Mouse (Mus musculus) intestine, postnatal 0 days (tissue): ENCODE results near the gene Tacc3. TPM values are rescaled to one million over a fixed set of nuclear protein-coding genes. Genes with fewer than 3 reads are reported as not detected.

Experiments used
- ATAC-seq: fragments of 200-750 bp; cut with Nextera tagmentation; 2 replicates; pipeline ENCODE4 v1.8.0; 2017; ENCODE audit warnings: mild to moderate bottlenecking, moderate TSS enrichment, moderate library complexity
- H3K27ac ChIP-seq: fragments of 300-500 bp; sonication (generic); 2 replicates; pipeline ENCODE4 v1.5.1; 2014; ENCODE audit warnings: mild to moderate bottlenecking, low read depth, low read length, moderate library complexity
- H3K27me3 ChIP-seq: fragments of 300-500 bp; sonication (generic); replicated peaks from 2 replicates; pipeline ENCODE4 v1.6.1; 2014; ENCODE audit warnings: low read length, mixed read lengths; ENCODE audit not compliant: control insufficient read depth, insufficient read depth
- H3K36me3 ChIP-seq: fragments of 300-500 bp; sonication (generic); 2 replicates; pipeline ENCODE4 v1.6.1; 2014; ENCODE audit warnings: mild to moderate bottlenecking, moderate library complexity; ENCODE audit not compliant: control insufficient read depth, insufficient read depth
- H3K4me1 ChIP-seq: fragments of 300-500 bp; sonication (generic); replicated peaks from 2 replicates; pipeline ENCODE4 v1.6.1; 2014; ENCODE audit warnings: antibody characterized with exemption, low read length, mixed read lengths; ENCODE audit not compliant: control insufficient read depth, insufficient read depth
- H3K4me2 ChIP-seq: fragments of 300-500 bp; sonication (generic); replicated peaks from 2 replicates; pipeline ENCODE4 v1.6.1; 2014; ENCODE audit warnings: low read depth, mild to moderate bottlenecking, moderate library complexity
- H3K4me3 ChIP-seq: fragments of 300-500 bp; sonication (generic); 2 replicates; pipeline ENCODE4 v1.5.1; 2014; ENCODE audit warnings: low read depth, low read length
- H3K9ac ChIP-seq: fragments of 300-500 bp; sonication (generic); 2 replicates; pipeline ENCODE4 v1.6.1; 2014; ENCODE audit warnings: mild to moderate bottlenecking, low read depth, low read length
- H3K9me3 ChIP-seq: fragments of 300-500 bp; sonication (generic); 2 replicates; pipeline ENCODE4 v1.6.1; 2016; ENCODE audit warnings: mixed run types; ENCODE audit not compliant: control insufficient read depth
- CTCF ChIP-seq: sonication (generic); IDR thresholded peaks from 2 replicates; pipeline ENCODE4 v1.5.1; 2016; ENCODE audit warnings: low read depth, mild to moderate bottlenecking, control low read depth, antibody characterized with exemption, moderate library complexity
- WGBS: fragments of 180-500 bp; shearing (Covaris S2); extraction: QIAGEN DNeasy Blood & Tissue Kit; methylation state at CpG from one replicate; pipeline ENCODE4 v1.1.7; 2014; 5-methylcytosine and 5-hydroxymethylcytosine counted together
- polyA plus RNA-seq: library from polyadenylated mRNA; unstranded; fragments of >200 nt; fragmentation: Nextera tagmentation; extraction: Ambion mirVana; gene quantifications from 2 replicates; pipeline ENCODE4 v1.2.1, GENCODE M21; 2015

The Tacc3 gene
- polyA plus RNA-seq, 1 experiment from 2014 or later: 39.3 TPM

DNA sequence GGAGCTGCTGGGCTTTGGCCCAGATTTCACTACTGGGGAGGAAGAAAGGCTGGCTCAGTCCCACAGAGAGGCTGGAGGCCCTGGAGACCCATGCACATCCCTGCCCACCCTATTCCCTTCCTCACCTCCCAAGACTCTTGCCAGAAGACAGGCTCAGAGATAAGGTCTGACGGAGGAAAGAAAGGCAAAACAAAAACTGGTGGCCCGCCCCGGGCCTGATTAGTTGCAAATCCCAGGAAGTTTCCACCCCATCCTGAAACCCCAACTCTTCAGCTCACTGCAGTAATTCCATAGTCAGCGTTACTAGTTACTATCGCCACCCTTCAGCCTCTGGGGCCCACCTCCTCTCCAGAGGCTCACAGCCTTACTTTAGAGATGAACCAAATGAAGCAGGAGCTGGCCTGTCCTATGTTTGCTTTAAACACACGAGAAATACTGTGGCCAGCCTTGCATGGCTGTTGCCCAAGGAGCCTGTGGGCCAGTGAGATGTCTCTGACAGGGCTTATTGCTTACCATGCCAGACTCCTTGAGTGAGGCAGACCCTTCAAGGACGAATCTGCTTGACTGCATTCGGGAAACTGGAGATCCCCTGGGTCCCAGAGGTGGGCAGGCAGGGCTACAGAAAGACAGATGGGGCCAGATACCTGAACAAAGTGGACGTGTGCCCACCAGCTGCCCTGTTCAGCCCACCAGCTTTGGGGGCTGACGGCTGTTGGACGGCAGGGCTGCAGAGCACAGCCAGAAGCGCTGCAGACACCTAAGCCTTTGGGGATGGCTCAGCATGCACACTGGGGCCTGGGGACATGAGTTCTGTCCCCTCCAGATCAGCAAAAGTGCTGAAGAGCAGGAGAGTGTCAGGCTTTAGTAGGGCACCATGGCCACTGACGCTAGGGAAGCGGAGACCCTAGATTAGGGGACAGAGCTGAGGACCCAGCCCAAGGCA is 30.6 kb downstream of the Tacc3 start:
- H3K4me3 ChIP-seq: no peak overlapping the region
- H3K4me1 ChIP-seq: 0 out of 2 replicates have a peak, but pooled peaks cover 4% of the 10 kb centered on the region
- no peak overlapping the region for H3K9ac ChIP-seq
- H3K27ac ChIP-seq: no peak overlapping the region
- no peaks in the 10 kb centered on the region for H3K9me3 ChIP-seq
- TF ChIP-seq CTCF: no peak
- no peaks in the 10 kb centered on the region for H3K36me3 ChIP-seq
- no peak overlapping the region for H3K4me2 ChIP-seq
- ATAC-seq: no peak
- 71% methylated on average over 14 of the region's 14 CpGs for WGBS
- 0 out of 2 replicates have a peak, but pooled peaks cover 5% of the 10 kb centered on the region for H3K27me3 ChIP-seq

- Histone ChIP-seq H3K4me1 (0 out of 2 replicates have a peak, but pooled peaks cover 4% of the 10 kb centered on the region), H3K9ac (no peak overlapping the region), H3K9me3 (no peaks in the 10 kb centered on the region), H3K27me3 (0 out of 2 replicates have a peak, but pooled peaks cover 7% of the 10 kb centered on the region), H3K4me3 (no peak overlapping the region), H3K36me3 (no peaks in the 10 kb centered on the region), H3K27ac (no peak overlapping the region), H3K4me2 (no peak overlapping the region)
- ATAC-seq: no peak
- no peak for TF ChIP-seq CTCF
- 69% methylated on average over 20 of the region's 20 CpGs for WGBS
Observed at GRCm38 (mm10) chr5:33689221-33689844, 31.4 kb downstream of the Tacc3 start.

GRCm38 (mm10) chr5:33689852-33690645 is 32.1 kb downstream of the Tacc3 start:
- ATAC-seq: no peak
- Histone ChIP-seq H3K4me2 (no peak overlapping the region), H3K27me3 (0 out of 2 replicates have a peak, but pooled peaks cover 9% of the 10 kb centered on the region), H3K9me3 (no peaks in the 10 kb centered on the region), H3K36me3 (no peaks in the 10 kb centered on the region), H3K4me3 (no peak overlapping the region), H3K9ac (no peak overlapping the region), H3K4me1 (0 out of 2 replicates have a peak, but pooled peaks cover 4% of the 10 kb centered on the region), H3K27ac (no peak overlapping the region)
- TF ChIP-seq CTCF: no peak
- 76% methylated on average over 11 of the region's 11 CpGs for WGBS

DNA sequence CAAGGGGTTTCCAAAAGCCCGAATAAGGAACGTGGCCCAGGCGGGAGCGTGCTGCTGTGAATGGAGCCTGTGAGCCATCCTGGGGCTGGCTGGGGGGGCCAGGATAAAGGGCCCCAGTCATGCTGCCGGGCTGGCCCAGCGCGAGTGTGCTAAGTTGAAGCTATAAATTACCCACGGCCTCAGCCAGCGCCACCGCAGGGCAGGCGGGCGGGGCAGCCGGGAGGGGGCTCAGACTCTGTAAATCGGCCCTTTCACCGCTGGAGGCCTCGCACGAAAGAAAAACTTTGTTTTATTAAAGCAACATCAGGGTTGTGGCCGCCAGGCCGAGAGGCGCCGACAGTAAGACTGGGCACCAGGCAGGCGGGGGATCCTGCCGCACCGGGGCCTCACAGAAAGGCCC is 34.5 kb downstream of the Tacc3 start:
- Histone ChIP-seq H3K4me3 (no peak overlapping the region), H3K9me3 (no peaks in the 10 kb centered on the region), H3K4me1 (0 out of 2 replicates have a peak, but pooled peaks cover 4% of the 10 kb centered on the region), H3K27ac (peak overlapping the region; percentile 46), H3K36me3 (no peaks in the 10 kb centered on the region), H3K27me3 (peaks cover 9% of the 10 kb centered on the region; the same call in 1 of the 2 replicates), H3K4me2 (peak overlapping the region; percentile 55), H3K9ac (peak overlapping the region; percentile 17; the same call in 1 of the 2 replicates)
- peak; percentile 23; the same call in 1 of the 2 replicates for TF ChIP-seq CTCF
- ATAC-seq: peak; percentile 36
- 11% methylated on average over 24 of the region's 24 CpGs for WGBS

DNA sequence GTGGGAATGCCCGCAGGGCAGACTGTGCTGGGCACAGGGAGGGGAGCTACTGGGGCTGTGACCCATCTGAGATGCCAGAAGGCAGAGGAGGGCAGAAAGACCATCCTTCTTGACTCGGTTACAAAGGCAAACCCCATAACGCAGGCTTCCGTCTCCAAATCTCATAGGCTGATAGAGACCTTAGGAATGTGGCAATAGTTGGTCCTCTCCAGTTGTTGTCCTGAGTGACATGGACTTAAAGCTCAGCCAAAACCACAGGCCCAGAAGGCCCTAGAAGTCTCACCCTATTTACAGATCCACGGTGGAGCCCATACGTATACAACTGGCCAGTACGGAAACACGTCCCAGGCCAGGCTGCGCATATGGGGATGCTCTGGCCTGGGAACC is 36.5 kb downstream of the Tacc3 start:
- Histone ChIP-seq H3K4me3 (no peak overlapping the region), H3K36me3 (no peaks in the 10 kb centered on the region), H3K27me3 (peaks cover 9% of the 10 kb centered on the region; the same call in 1 of the 2 replicates), H3K4me1 (0 out of 2 replicates have a peak, but pooled peaks cover 4% of the 10 kb centered on the region), H3K27ac (no peak overlapping the region), H3K9me3 (no peaks in the 10 kb centered on the region), H3K9ac (no peak overlapping the region), H3K4me2 (no peak overlapping the region)
- no peak for TF ChIP-seq CTCF
- WGBS: 71% methylated on average over 9 of the region's 9 CpGs
- no peak for ATAC-seq
